Mouse (Mus musculus) left cerebral cortex, adult 2 months (tissue): ENCODE measurements around the gene Gfra1. TPM values are rescaled to one million over a fixed set of nuclear protein-coding genes. Genes with fewer than 3 reads are reported as not detected.

Source experiments
- DNase-seq, 2 experiments: peaks; one replicate each; pipeline ENCODE4 v3.0.0; 2021 to 2022; ENCODE audit warnings: low spot score in 2 of 2, mixed read lengths in 1 of 2; ENCODE audit errors: extremely low spot score in 1 of 2
- H3K27ac ChIP-seq: fragments of 200-600 bp; 2 replicates; pipeline ENCODE4 v1.8.1; 2022
- H3K4me3 ChIP-seq: fragments of 200-600 bp; 2 replicates; pipeline ENCODE4 v1.8.1; 2022
- CTCF ChIP-seq: fragments of 200-600 bp; IDR thresholded peaks from 2 replicates; pipeline ENCODE4 v1.8.1; 2022; ENCODE audit warnings: antibody characterized with exemption, mild to moderate bottlenecking, moderate library complexity
- intact Hi-C: fragments of 180-260 bp; cut with DNase I; formaldehyde crosslinking; loops from one replicate; pipeline ENCODE4 v1.15.1; 2025
- total RNA-seq, 2 experiments: library from RNA; stranded (reverse); gene quantifications; 2 replicates each; pipeline ENCODE4 v1.2.3; 2021

The Gfra1 gene
- total RNA-seq, 2 experiments from 2014 or later, result 26.7 to 34.1 TPM

DNA sequence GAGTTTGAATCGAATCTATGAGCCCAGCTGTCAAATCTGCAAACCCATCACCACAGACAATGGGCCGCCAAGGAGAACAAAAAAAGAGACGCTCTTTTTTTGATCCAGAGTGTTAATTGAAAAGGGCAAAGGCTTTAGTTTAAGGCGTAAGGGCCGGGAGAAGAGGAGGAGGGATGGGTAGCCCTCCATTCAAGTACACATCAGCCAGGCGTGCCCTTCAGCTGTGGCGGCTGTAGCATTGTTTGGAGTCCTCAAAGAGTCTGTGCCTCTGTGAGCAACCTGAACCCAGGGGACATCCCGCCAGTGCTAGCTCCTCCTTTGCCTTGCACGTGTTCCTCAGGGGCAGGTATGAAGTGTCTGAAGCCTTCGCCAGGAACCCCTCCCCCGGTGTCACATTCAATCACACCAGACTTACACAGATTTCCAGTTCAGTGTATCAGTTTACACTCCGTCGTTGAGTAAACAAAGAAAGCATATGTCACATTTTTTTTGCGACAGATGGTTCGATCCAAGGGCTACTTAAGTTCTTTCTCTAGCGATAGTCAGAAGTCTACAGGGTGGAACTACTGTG, 867 bp upstream of the Gfra1 start:
- H3K4me3 ChIP-seq, result peak overlapping the region; percentile 62
- intact Hi-C loops, result no loop called here
- TF ChIP-seq CTCF, result no peak

GRCm38 (mm10) chr19:58455061-58455495, 631 bp downstream of the Gfra1 start:
- Histone ChIP-seq H3K27ac (peak overlapping the region; percentile 2; the same call in 1 of the 2 replicates), H3K4me3 (peak overlapping the region; percentile 62)
- intact Hi-C loops, result no loop called here
- no peak for TF ChIP-seq CTCF
- DNase-seq, result peak; percentile 39 to 41

More for the DNA sequence above, 867 bp upstream of the Gfra1 start:
- no peak overlapping the region for H3K27ac ChIP-seq
- no peak for DNase-seq

DNA sequence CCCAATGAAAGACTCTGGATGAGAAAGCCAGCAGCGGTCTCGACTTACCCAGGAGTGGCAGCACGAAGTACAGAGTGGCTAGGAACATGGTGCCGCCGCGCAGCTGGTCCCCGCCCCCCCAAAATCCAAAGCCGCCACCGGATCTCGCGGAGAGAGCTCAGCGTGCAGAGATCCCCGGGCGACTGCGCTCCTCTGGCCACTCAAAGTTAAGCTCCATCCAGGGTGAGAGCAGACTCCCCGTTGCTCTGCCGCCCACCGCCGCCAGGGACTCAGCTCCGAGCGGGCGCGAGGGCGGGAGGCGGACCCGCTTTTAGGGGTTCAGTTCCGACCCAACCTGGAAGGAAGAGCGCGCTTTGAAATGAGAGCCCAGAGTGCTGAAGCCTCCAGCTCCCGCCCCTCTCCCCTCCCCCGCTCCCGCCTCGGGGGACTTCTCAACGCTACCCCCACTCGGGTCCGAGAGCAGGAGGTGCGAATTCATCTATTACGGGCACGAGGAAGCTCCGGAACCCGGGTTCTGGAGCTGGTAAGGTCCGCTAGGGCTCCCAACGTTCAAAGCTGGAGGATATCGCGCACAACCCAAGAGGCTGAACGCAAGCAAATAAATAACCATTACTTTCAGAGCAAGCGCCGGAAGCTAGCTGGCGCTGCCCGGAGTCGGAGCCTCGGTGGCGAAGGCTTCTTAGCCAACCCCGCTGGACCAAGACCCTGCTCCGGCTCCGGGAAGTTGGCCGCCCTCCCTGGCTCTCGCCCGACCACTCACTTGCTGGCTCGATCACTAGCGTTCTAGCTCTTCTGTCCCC, 1.2 kb downstream of the Gfra1 start:
- Histone ChIP-seq H3K27ac (peak overlapping the region; percentile 2; the same call in 1 of the 2 replicates), H3K4me3 (peak overlapping the region; percentile 62)
- peak; percentile 22 for TF ChIP-seq CTCF
- intact Hi-C loops, result no loop called here
- peak; percentile 45 to 54 for DNase-seq

GRCm38 (mm10) chr19:58453581-58453980, 2.1 kb downstream of the Gfra1 start:
- Histone ChIP-seq H3K4me3 (peak overlapping the region; percentile 62), H3K27ac (no peak overlapping the region)
- intact Hi-C loops, result no loop called here
- TF ChIP-seq CTCF, result no peak
- DNase-seq, result peak in 1 of 2 experiments; percentile 17

DNA sequence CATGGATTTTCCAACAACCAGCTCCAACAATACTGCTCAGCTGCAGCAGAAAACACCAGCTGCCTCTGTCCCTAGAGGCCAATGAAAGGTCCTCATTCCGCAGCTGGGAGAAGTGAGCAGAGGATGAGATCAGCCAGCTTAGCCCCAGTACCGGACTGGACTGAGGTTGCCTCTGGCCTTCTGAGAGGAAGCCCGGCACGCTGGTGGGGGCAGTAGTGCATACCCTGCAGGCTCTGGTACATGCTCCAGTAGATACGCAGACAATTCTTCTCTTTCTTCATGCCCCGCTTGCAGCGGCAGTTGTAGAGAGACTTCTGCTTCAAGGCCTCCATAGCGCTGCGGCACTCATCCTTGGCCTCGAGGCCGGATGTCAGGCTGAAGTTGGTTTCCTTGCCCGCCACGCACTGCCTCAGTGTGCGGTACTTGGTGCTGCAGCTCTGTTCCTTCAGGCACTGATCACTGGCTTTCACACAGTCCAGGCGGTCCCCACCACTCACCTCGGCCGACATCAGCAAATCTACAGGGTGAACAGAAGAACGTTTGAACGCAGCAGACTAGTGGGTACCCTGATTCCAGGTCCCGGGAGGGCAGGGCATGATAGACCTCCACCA, 2.7 kb downstream of the Gfra1 start:
- intact Hi-C loops, result no loop called here
- Histone ChIP-seq H3K27ac (no peak overlapping the region), H3K4me3 (peak overlapping the region; percentile 62)
- no peak for TF ChIP-seq CTCF
- peak in 1 of 2 experiments; percentile 20 for DNase-seq

DNA sequence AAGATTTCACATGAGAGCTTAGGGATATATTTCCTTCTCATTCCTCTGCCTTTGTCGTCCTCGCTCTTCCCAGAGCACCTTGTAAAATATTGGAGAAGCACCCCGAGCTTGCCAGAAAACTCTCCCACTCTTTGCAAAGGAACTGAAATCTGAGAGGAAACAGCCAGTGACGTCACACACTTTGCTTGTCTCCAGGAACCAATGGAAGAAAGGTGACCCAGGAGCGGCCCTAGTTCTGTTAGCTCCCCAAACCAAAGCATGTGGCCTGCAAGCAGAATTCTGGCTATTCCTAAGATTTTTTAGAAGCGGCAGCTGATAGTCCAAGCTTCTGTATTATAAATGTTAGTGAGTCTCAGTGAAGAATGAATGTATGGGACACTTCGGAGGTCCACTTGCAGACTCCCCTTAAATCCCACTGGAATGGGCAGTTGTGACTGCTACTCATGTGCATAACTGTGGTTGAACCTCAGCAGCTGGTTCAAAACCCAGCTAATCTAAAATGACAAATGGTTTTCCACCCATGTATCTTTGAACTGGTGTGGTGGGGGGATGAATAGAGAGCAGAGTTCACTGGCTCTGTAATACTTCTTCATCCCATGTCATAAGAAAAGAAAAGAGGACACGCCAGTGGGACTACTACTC, 3.4 kb downstream of the Gfra1 start:
- TF ChIP-seq CTCF, result no peak
- Histone ChIP-seq H3K27ac (no peak overlapping the region), H3K4me3 (no peak overlapping the region)
- intact Hi-C loops, result no loop called here
- DNase-seq, result no peak

DNA sequence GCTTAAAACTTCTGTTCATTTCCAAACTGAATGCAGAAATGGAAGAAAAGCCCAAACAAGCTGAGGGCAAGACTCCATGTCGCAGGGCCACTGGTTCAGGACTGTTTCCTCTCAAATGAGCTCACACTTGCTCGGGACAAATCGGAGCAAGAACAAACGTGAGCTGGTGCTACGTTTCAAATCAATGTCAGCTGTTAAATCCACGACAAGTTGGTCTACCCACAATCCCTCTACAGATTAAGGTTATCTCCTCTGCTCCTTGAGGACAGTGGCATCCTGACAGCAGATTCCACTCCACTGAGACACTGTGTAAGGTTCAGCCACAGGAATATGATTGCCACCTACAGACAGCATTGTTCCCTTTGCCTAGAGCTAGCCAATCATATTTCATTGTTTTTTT, 4.4 kb downstream of the Gfra1 start:
- no peak overlapping the region for H3K4me3 ChIP-seq
- intact Hi-C loops, result no loop called here
- TF ChIP-seq CTCF, result no peak
- no peak overlapping the region for H3K27ac ChIP-seq
- no peak for DNase-seq

DNA sequence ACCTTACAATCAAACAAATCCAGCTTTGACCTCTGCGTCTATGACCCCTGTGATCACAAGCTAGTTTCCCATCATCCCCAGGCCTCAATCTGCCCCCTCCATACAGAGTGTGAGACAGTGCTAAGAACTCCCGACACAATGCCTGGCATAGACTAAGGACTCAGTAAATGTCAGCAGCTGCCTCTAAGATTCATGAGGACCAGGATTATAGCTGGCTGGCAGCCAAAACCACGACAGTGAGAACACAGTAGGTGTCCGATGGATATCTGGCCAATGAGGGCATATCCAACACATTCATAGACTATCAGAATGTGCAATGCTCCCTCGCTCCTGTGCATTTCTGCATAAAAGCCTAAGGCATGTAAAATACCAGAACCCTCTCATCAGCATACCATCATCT, 5.0 kb downstream of the Gfra1 start:
- H3K27ac ChIP-seq, result no peak overlapping the region

DNA sequence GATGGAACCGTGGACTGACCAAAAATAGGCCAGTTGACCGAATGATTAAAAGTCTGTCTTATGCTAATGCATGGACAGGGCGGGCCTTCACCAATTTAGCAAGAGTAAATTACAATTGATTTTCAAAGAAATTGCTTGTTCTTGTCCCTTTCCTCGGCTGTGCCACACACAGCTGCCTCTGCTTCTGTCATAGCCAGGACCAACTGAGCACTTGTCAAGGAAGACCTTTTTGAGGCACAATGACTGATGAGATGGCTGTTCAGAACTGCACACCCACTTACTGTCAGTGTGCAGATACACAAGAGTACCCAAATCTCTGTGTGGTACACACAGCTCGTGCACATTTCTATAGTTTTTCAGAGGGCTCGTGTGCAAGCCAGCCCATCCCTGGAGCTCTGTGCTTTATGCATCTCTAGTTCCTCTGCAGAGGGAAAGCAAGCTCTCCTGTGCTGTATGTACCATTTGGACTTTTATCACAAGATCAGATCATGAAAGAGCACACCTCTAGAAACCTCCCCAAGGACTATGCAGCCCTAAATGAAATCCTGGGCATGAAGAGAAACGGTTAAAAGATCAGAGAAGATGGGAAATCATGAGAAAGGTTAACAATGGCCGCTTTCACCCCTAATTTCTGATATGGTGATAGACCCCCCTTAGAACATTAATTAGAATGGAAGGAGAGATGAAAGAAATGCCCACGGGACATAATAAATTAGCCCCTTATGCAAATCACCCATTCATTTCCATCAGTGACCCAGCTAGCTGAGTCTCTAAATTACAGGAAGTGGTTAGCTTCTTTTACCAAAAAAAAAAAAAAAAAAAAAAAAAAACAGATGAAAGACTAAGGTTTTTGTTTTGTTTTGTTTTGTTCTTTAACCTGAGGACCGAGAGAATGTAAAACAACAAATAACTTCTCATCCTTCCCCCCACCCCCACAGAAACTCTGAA, 12.7 kb downstream of the Gfra1 start:
- Histone ChIP-seq H3K27ac (no peak overlapping the region), H3K4me3 (no peak overlapping the region)
- no peak for DNase-seq
- intact Hi-C loops, result no loop called here
- no peak for TF ChIP-seq CTCF

More for the DNA sequence above, 5.0 kb downstream of the Gfra1 start:
- intact Hi-C loops, result no loop called here
- DNase-seq, result no peak
- no peak overlapping the region for H3K4me3 ChIP-seq
- TF ChIP-seq CTCF, result no peak

DNA sequence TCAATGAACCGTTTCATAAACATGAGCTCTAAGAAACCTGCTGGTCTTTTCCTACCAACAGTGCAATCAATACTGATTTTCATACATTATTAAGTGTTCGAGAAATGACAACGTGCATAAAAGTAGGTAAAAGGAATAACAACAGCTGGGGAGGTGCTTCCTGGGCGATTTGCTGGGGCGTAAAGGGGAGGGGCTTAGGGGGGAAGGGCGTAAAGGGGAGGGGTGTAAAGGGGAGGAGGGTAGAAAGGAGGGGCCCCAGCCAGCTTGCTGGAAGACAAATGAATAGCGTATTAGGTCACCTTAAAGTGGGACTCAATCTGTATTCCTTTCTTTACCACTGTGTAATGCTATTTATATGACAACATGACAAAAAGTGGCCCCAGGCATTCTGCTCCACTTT, 13.9 kb downstream of the Gfra1 start:
- intact Hi-C loops, result no loop called here
- DNase-seq, result no peak
- Histone ChIP-seq H3K4me3 (no peak overlapping the region), H3K27ac (no peak overlapping the region)
- no peak for TF ChIP-seq CTCF

- no peak overlapping the region for H3K27ac ChIP-seq
- TF ChIP-seq CTCF, result no peak
- no peak overlapping the region for H3K4me3 ChIP-seq
- intact Hi-C loops, result no loop called here
- DNase-seq, result no peak
These were observed 14.5 kb downstream of the Gfra1 start for GRCm38 (mm10) chr19:58441246-58441645.
